Mouse (Mus musculus) forebrain, embryonic 16.5 days (tissue): Measurements from ENCODE around the gene Sdhaf1. TPM values are rescaled to one million over a fixed set of nuclear protein-coding genes. Genes with fewer than 3 reads are reported as not detected.
A peak's percentile ranks its signal among the peaks of the same experiment; 100 is the strongest.

Experiments
- ATAC-seq: fragments of 200-750 bp; cut with Nextera tagmentation; 2 replicates; pipeline ENCODE4 v1.8.0; 2017; ENCODE audit warnings: mild to moderate bottlenecking, moderate library complexity
- H3K27ac ChIP-seq: fragments of 300-500 bp; sonication (generic); 2 replicates; pipeline ENCODE4 v1.5.1; 2014; ENCODE audit warnings: low read length, control low read depth
- H3K27me3 ChIP-seq: fragments of 300-500 bp; sonication (generic); replicated peaks from 2 replicates; pipeline ENCODE4 v1.6.1; 2014; ENCODE audit warnings: low read length; ENCODE audit not compliant: control insufficient read depth, insufficient read depth
- H3K36me3 ChIP-seq: fragments of 300-500 bp; sonication (generic); 2 replicates; pipeline ENCODE4 v1.6.1; 2014; ENCODE audit not compliant: control insufficient read depth, insufficient read depth
- H3K4me1 ChIP-seq: fragments of 300-500 bp; sonication (generic); replicated peaks from 2 replicates; pipeline ENCODE4 v1.6.1; 2014; ENCODE audit warnings: low read length; ENCODE audit not compliant: control insufficient read depth, insufficient read depth
- H3K4me2 ChIP-seq: fragments of 300-500 bp; sonication (generic); 2 replicates; pipeline ENCODE4 v1.6.1; 2014; ENCODE audit warnings: mild to moderate bottlenecking, low read length, control low read depth
- H3K4me3 ChIP-seq: fragments of 300-500 bp; sonication (generic); replicated peaks from 2 replicates; pipeline ENCODE4 v1.5.1; 2014; ENCODE audit warnings: mild to moderate bottlenecking, low read length, control low read depth
- H3K9ac ChIP-seq: fragments of 300-500 bp; sonication (generic); replicated peaks from 2 replicates; pipeline ENCODE4 v1.6.1; 2014; ENCODE audit warnings: low read depth, low read length, control low read depth
- H3K9me3 ChIP-seq: fragments of 300-500 bp; sonication (generic); 2 replicates; pipeline ENCODE4 v1.6.1; 2016; ENCODE audit warnings: low read length; ENCODE audit not compliant: control insufficient read depth
- WGBS: fragments of 180-500 bp; shearing (Covaris S2); extraction: QIAGEN DNeasy Blood & Tissue Kit; methylation state at CpG from one replicate; pipeline ENCODE4 v1.1.7; 2014; 5-methylcytosine and 5-hydroxymethylcytosine counted together
- polyA plus RNA-seq: library from polyadenylated mRNA; unstranded; fragments of >200 nt; fragmentation: Nextera tagmentation; extraction: Ambion mirVana; gene quantifications from 2 replicates; pipeline ENCODE4 v1.2.1, GENCODE M21; 2015

The Sdhaf1 gene
- polyA plus RNA-seq, 1 experiment from 2014 or later = 18.0 TPM

DNA sequence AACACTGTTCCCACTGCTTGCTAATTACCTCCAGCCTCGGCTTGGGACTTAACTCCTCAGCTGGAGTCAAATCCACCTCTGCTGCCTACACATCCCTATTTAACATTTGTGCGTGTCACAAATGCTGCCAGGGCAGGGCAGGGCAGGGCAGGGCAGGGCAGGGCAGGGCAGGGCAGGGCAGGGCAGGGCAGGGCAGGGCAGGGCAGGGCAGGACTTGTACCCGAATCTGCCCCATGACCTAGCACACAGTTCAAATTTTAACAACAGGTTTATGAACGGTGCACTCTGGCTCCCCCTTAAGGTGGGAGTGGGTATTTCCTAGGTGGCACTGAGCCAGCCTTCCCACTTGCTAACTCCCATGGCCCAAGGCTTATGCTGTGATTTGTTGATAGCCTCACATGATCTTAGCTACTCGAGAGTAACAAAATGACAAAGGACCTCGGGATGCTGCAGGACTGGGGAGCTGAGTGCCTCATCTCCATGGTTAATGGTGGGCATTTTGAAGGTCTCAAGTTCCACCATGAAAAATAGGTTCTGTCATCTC lies 29.7 kb upstream of the Sdhaf1 start:
- H3K9me3 ChIP-seq = no peaks in the 10 kb centered on the region
- peaks cover 4% of the 10 kb centered on the region; the same call in 1 of the 2 replicates for H3K27me3 ChIP-seq
- H3K4me2 ChIP-seq = no peak overlapping the region
- no peak overlapping the region for H3K4me3 ChIP-seq
- peaks cover 10% of the 10 kb centered on the region; the same call in 1 of the 2 replicates for H3K4me1 ChIP-seq
- peaks cover 6% of the 10 kb centered on the region; the same call in 1 of the 2 replicates for H3K36me3 ChIP-seq
- WGBS = 15% methylated on average over 6 of the region's 6 CpGs
- no peak overlapping the region for H3K27ac ChIP-seq
- peak; percentile 65; the same call in 1 of the 2 replicates for ATAC-seq
- H3K9ac ChIP-seq = no peak overlapping the region

- Histone ChIP-seq H3K27ac (no peak overlapping the region), H3K9me3 (no peaks in the 10 kb centered on the region), H3K27me3 (peaks cover 18% of the 10 kb centered on the region), H3K36me3 (no peaks in the 10 kb centered on the region), H3K4me1 (0 out of 2 replicates have a peak, but pooled peaks cover 2% of the 10 kb centered on the region), H3K4me2 (peak overlapping the region; percentile 42), H3K9ac (0 out of 2 replicates have a peak overlapping the region, but pooled peaks have one; percentile 9), H3K4me3 (peak overlapping the region; percentile 18; the same call in 1 of the 2 replicates)
- peak; percentile 65; the same call in 1 of the 2 replicates for ATAC-seq
- WGBS = 2% methylated on average over 30 of the region's 30 CpGs
Observed at GRCm38 (mm10) chr7:30347828-30348227, 24.1 kb upstream of the Sdhaf1 start.

GRCm38 (mm10) chr7:30346635-30347379 lies 23.1 kb upstream of the Sdhaf1 start:
- no peak for ATAC-seq
- H3K27me3 ChIP-seq = peaks cover 21% of the 10 kb centered on the region
- H3K9ac ChIP-seq = no peak overlapping the region
- H3K4me2 ChIP-seq = no peak overlapping the region
- no peak overlapping the region for H3K4me3 ChIP-seq
- H3K4me1 ChIP-seq = 0 out of 2 replicates have a peak, but pooled peaks cover 2% of the 10 kb centered on the region
- H3K9me3 ChIP-seq = no peaks in the 10 kb centered on the region
- H3K27ac ChIP-seq = no peak overlapping the region
- no peaks in the 10 kb centered on the region for H3K36me3 ChIP-seq
- 28% methylated on average over 21 of the region's 21 CpGs for whole genome bisulfite sequencing

DNA sequence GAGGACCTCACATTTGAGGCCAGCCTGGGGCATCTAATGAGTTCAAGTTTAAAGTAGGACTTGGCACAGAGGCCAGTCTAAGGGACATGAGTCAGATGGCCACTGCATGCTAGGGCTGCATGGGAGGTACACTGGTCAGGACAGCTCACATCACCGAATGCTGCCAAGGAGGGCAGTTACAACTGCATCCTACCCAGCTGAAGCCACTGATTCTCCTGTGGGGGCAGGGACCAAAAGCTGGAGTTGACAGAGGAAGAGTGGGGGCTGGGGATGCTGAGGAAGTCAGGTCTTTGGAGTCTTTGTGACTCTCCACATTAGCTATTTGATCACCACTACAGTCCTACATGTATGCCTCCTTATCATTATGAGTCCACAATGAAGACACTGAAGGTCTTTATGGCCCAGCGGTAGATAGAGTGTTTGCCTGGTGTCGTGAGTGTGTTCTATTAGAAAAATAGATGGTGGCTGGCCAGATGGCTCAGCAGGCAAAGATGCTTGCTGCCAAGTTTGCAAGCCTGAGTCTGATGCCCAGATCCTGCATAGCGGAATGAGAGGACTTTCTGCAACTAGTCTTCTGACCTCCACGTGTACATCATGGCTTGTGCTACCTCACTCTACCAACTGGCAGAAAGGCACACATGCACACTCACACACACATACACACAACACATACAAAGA lies 15.9 kb upstream of the Sdhaf1 start:
- H3K27me3 ChIP-seq = peaks cover 3% of the 10 kb centered on the region; the same call in 1 of the 2 replicates
- no peak overlapping the region for H3K4me3 ChIP-seq
- WGBS = 57% methylated on average over 5 of the region's 5 CpGs
- peaks cover 14% of the 10 kb centered on the region for H3K4me1 ChIP-seq
- H3K9ac ChIP-seq = no peak overlapping the region
- no peak for ATAC-seq
- H3K4me2 ChIP-seq = no peak overlapping the region
- no peaks in the 10 kb centered on the region for H3K36me3 ChIP-seq
- no peak overlapping the region for H3K27ac ChIP-seq
- no peaks in the 10 kb centered on the region for H3K9me3 ChIP-seq

DNA sequence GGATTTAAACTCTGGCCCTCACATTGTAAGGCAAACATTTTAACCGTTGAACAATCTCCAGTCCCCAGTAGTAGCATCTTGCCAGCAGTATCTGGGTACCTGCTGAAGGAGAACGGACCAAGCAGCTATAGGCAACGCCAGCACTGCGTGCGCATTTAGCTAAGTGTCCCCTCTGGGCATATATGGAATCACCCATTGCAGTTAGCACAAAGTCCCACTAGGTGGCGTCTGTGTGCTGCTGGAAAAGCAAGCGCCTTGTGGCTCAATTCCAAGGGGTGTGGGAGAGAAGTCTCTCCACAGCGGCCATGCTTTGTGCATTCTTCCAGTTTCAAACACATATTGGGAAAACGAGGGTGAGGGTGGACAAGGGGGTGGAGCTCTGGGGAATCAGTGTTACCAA lies 12.7 kb upstream of the Sdhaf1 start:
- no peak overlapping the region for H3K4me2 ChIP-seq
- WGBS = 3% methylated on average over 9 of the region's 9 CpGs
- peak; percentile 39 for ATAC-seq
- no peaks in the 10 kb centered on the region for H3K27me3 ChIP-seq
- peaks cover 32% of the 10 kb centered on the region for H3K4me1 ChIP-seq
- H3K36me3 ChIP-seq = no peaks in the 10 kb centered on the region
- no peak overlapping the region for H3K27ac ChIP-seq
- H3K9me3 ChIP-seq = no peaks in the 10 kb centered on the region
- H3K4me3 ChIP-seq = no peak overlapping the region
- H3K9ac ChIP-seq = no peak overlapping the region

DNA sequence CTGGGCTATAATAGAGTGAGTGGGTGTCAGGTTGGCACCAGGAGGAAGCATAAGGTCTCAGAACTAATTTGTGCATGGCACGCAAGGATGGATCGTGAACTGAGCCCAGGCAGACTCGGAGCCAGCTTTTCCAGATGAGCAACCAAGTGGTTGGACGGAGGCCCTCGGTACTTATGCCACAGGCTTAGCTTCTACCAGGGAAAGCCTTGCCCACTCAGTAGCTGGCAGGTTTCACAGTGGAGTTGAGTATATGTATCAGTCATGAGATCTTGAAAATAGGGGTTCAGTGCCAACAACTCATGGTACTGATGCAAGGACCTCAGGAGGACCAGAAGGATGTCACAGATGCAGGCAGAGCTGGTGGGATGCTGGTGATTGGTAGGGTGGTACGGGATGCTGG lies 12.0 kb upstream of the Sdhaf1 start:
- peaks cover 27% of the 10 kb centered on the region for H3K4me1 ChIP-seq
- no peak overlapping the region for H3K9ac ChIP-seq
- peak; percentile 10 for ATAC-seq
- H3K36me3 ChIP-seq = no peaks in the 10 kb centered on the region
- WGBS = 61% methylated on average over 6 of the region's 6 CpGs
- H3K4me2 ChIP-seq = no peak overlapping the region
- H3K27me3 ChIP-seq = no peaks in the 10 kb centered on the region
- H3K27ac ChIP-seq = 0 out of 2 replicates have a peak overlapping the region, but pooled peaks have one; percentile 6
- no peaks in the 10 kb centered on the region for H3K9me3 ChIP-seq
- H3K4me3 ChIP-seq = no peak overlapping the region

- no peaks in the 10 kb centered on the region for H3K9me3 ChIP-seq
- no peak overlapping the region for H3K9ac ChIP-seq
- H3K4me2 ChIP-seq = no peak overlapping the region
- 58% methylated on average over 5 of the region's 5 CpGs for WGBS
- ATAC-seq = no peak
- peaks cover 27% of the 10 kb centered on the region for H3K4me1 ChIP-seq
- H3K36me3 ChIP-seq = no peaks in the 10 kb centered on the region
- no peak overlapping the region for H3K27ac ChIP-seq
- no peaks in the 10 kb centered on the region for H3K27me3 ChIP-seq
- no peak overlapping the region for H3K4me3 ChIP-seq
Observed at GRCm38 (mm10) chr7:30334563-30334962, 10.9 kb upstream of the Sdhaf1 start.

GRCm38 (mm10) chr7:30333436-30333835 lies 9.7 kb upstream of the Sdhaf1 start:
- H3K27me3 ChIP-seq = no peaks in the 10 kb centered on the region
- H3K27ac ChIP-seq = peak overlapping the region; percentile 50
- H3K4me3 ChIP-seq = no peak overlapping the region
- H3K36me3 ChIP-seq = no peaks in the 10 kb centered on the region
- H3K9ac ChIP-seq = 0 out of 2 replicates have a peak overlapping the region, but pooled peaks have one; percentile 9
- 12% methylated on average over 4 of the region's 4 CpGs for WGBS
- H3K4me2 ChIP-seq = no peak overlapping the region
- H3K9me3 ChIP-seq = no peaks in the 10 kb centered on the region
- peaks cover 25% of the 10 kb centered on the region for H3K4me1 ChIP-seq
- ATAC-seq = peak; percentile 31; the same call in 1 of the 2 replicates

DNA sequence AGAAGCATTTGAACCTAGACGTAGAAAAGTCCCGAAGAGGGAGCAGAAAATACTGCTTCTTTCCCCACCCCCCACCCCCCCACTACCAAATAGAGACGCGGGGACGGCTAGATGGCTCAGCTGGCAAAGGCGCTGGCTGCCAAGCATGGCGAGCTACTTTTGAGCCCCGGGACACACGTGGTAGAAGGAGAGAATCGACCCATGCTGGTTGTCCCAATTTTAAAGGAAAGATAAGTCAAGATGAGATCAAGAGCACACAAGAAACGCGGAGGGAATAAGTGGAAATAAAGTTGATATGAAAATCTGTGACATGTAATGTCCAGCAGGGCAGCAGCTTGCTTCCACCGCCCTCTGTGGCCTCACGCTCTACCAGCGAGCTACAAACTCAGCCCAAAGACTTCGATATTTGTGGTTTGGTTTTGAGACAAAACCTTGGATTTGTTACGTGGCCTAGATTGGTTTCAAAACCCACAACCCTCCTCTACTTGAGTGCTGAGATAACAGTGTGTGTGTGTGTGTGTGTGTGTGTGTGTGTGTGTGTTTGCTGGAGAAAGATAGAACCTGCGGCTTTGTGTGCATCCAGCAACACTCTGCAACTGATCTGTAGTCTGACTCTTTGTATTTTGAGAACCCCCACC lies 9.0 kb upstream of the Sdhaf1 start:
- Histone ChIP-seq H3K4me1 (peaks cover 25% of the 10 kb centered on the region), H3K9me3 (no peaks in the 10 kb centered on the region), H3K9ac (no peak overlapping the region), H3K4me3 (no peak overlapping the region), H3K4me2 (no peak overlapping the region; the same call in 1 of the 2 replicates), H3K36me3 (no peaks in the 10 kb centered on the region), H3K27ac (no peak overlapping the region), H3K27me3 (no peaks in the 10 kb centered on the region)
- ATAC-seq = no peak
- 58% methylated on average over 18 of the region's 18 CpGs for WGBS
